In genomic region chr1:74110932-74111695, GRCm38 (mm10) we compare ENCODE assay signal across 8 mouse cellular contexts. TPM values are rescaled to one million over a fixed set of nuclear protein-coding genes. Genes with fewer than 3 reads are reported as not detected.
DNase-seq lines count a peak whose midpoint lies in the region; ATAC-seq lines count a peak whose summit lies in the region.

No protein-coding gene starts in this region.

- H3K9me3 ChIP-seq in forebrain, embryonic 10.5 days, result no peaks in the 10 kb centered on the region
- no peaks in the 10 kb centered on the region for H3K9me3 ChIP-seq in kidney, embryonic 16.5 days (ENCODE audit: low read length)
- no peaks in the 10 kb centered on the region for H3K9me3 ChIP-seq in neural tube, embryonic 14.5 days (ENCODE audit: control insufficient read depth, low read length)

- H3K27me3 ChIP-seq in forebrain, embryonic 10.5 days (ENCODE audit: poor library complexity, severe bottlenecking), result peaks cover 37% of the 10 kb centered on the region
- no peaks in the 10 kb centered on the region for H3K27me3 ChIP-seq in kidney, embryonic 16.5 days (ENCODE audit: insufficient read depth, low read length)
- no peaks in the 10 kb centered on the region for H3K27me3 ChIP-seq in neural tube, embryonic 14.5 days (ENCODE audit: control insufficient read depth, insufficient read depth, low read length)

- 6% methylated on average over 8 of the region's 8 CpGs for WGBS in forebrain, embryonic 10.5 days
- WGBS in kidney, embryonic 16.5 days, result 16% methylated on average over 8 of the region's 8 CpGs
- 4% methylated on average over 8 of the region's 8 CpGs for WGBS in neural tube, embryonic 14.5 days

- no peak overlapping the region for H3K4me2 ChIP-seq in kidney, embryonic 16.5 days (replicated peaks; ENCODE audit: low read depth, low read length)
- no peak overlapping the region for H3K4me2 ChIP-seq in neural tube, embryonic 14.5 days (ENCODE audit: low read depth, low read length)

- intact Hi-C loops in left cerebral cortex, postnatal 4 days (cut with DNase I), result no loop called here
- intact Hi-C loops in left cerebral cortex, postnatal 25 days (cut with DNase I), result no loop called here
- intact Hi-C loops in left cerebral cortex, postnatal 36 days (cut with DNase I), result no loop called here

- peak overlapping the region; percentile 81 for H3K27ac ChIP-seq in forebrain, embryonic 10.5 days
- H3K27ac ChIP-seq in kidney, embryonic 16.5 days (ENCODE audit: low read length), result peak overlapping the region; percentile 29
- peak overlapping the region; percentile 23; the same call in 1 of the 2 replicates for H3K27ac ChIP-seq in neural tube, embryonic 14.5 days (ENCODE audit: low read depth, low read length)

- ATAC-seq in kidney, embryonic 16.5 days (ENCODE audit: low FRiP score, low TSS enrichment), result peak; percentile 60
- ATAC-seq in neural tube, embryonic 14.5 days (ENCODE audit: low read depth), result peak; percentile 89

- peak; percentile 79 for DNase-seq in left cerebral cortex, postnatal 4 days
- no peak for DNase-seq in left cerebral cortex, postnatal 25 days (ENCODE audit: low spot score in 2 of 2)
- peak; percentile 69 for DNase-seq in forebrain, embryonic 10.5 days (ENCODE audit: extremely low spot score, low spot score)
- no peak for DNase-seq in left cerebral cortex, postnatal 36 days (ENCODE audit: low spot score in 2 of 2)
- DNase-seq in cerebellum, adult 18-20 months, result no peak
- no peak for DNase-seq in lung, postnatal 25 days (ENCODE audit: low spot score)

- peak overlapping the region; percentile 13; the same call in 1 of the 2 replicates for H3K9ac ChIP-seq in kidney, embryonic 16.5 days (replicated peaks; ENCODE audit: low read length)
- no peak overlapping the region for H3K9ac ChIP-seq in neural tube, embryonic 14.5 days (replicated peaks; ENCODE audit: low read depth, low read length)

- no peaks in the 10 kb centered on the region for H3K36me3 ChIP-seq in forebrain, embryonic 10.5 days (replicated peaks)
- no peaks in the 10 kb centered on the region for H3K36me3 ChIP-seq in kidney, embryonic 16.5 days (ENCODE audit: insufficient read depth, low read length)
- no peaks in the 10 kb centered on the region for H3K36me3 ChIP-seq in neural tube, embryonic 14.5 days (ENCODE audit: control insufficient read depth, insufficient read depth, low read length)

- H3K4me1 ChIP-seq in forebrain, embryonic 10.5 days, result peaks cover 66% of the 10 kb centered on the region
- peaks cover 36% of the 10 kb centered on the region for H3K4me1 ChIP-seq in kidney, embryonic 16.5 days (ENCODE audit: insufficient read depth, low read length)
- H3K4me1 ChIP-seq in neural tube, embryonic 14.5 days (ENCODE audit: control insufficient read depth, insufficient read depth, low read length), result 0 out of 2 replicates have a peak, but pooled peaks cover 4% of the 10 kb centered on the region

- H3K4me3 ChIP-seq in forebrain, embryonic 10.5 days, result peak overlapping the region; percentile 11
- H3K4me3 ChIP-seq in kidney, embryonic 16.5 days (ENCODE audit: low read length), result no peak overlapping the region
- H3K4me3 ChIP-seq in neural tube, embryonic 14.5 days (ENCODE audit: low read depth, low read length), result no peak overlapping the region

RNA-seq across cellular contexts. Expression of gene Tns1, which starts 13.1 kb away (rescaled TPM):
- 10 to 100 TPM; 19.6 to 21.4 TPM for total RNA-seq in left cerebral cortex, postnatal 4 days (2021)
- total RNA-seq in left cerebral cortex, postnatal 25 days (2021), result 10 to 100 TPM; 35.1 to 40.3 TPM
- polyA plus RNA-seq in forebrain, embryonic 10.5 days (2016; fragmentation: Nextera tagmentation; extraction: Ambion mirVana), result 11.6 and 15.9 TPM in 2 replicates
- polyA plus RNA-seq in kidney, embryonic 16.5 days (2015; fragmentation: Nextera tagmentation; extraction: Ambion mirVana), result 77.3 and 78.3 TPM in 2 replicates
- 11.3 and 12.7 TPM in 2 replicates for polyA plus RNA-seq in neural tube, embryonic 14.5 days (2014; fragmentation: Nextera tagmentation; extraction: Ambion mirVana)
- total RNA-seq in left cerebral cortex, postnatal 36 days (2021), result 10 to 100 TPM; 36.1 to 50.9 TPM

RNA-seq across cellular contexts. Expression of gene Rufy4, which starts 14.2 kb away (rescaled TPM):
- under 1 TPM in 1 of 2 experiments, not detected in 1; 0.20 TPM for total RNA-seq in left cerebral cortex, postnatal 4 days (2021)
- total RNA-seq in left cerebral cortex, postnatal 25 days (2021), result not detected
- 0.27 and 0.35 TPM in 2 replicates for polyA plus RNA-seq in forebrain, embryonic 10.5 days (2016; fragmentation: Nextera tagmentation; extraction: Ambion mirVana)
- polyA plus RNA-seq in kidney, embryonic 16.5 days (2015; fragmentation: Nextera tagmentation; extraction: Ambion mirVana), result 0.22 and 0.32 TPM in 2 replicates
- polyA plus RNA-seq in neural tube, embryonic 14.5 days (2014; fragmentation: Nextera tagmentation; extraction: Ambion mirVana), result 0.15 and 0.22 TPM in 2 replicates
- total RNA-seq in left cerebral cortex, postnatal 36 days (2021), result not detected

RNA-seq across cellular contexts. Expression of gene Cxcr2, which starts 42.7 kb away (rescaled TPM):
- total RNA-seq in left cerebral cortex, postnatal 4 days (2021), result under 1 TPM in 1 of 2 experiments, not detected in 1; 0.12 TPM
- total RNA-seq in left cerebral cortex, postnatal 25 days (2021), result not detected
- 0.05 and 0.14 TPM in 2 replicates for polyA plus RNA-seq in forebrain, embryonic 10.5 days (2016; fragmentation: Nextera tagmentation; extraction: Ambion mirVana)
- 0.11 and 0.24 TPM in 2 replicates for polyA plus RNA-seq in kidney, embryonic 16.5 days (2015; fragmentation: Nextera tagmentation; extraction: Ambion mirVana)
- polyA plus RNA-seq in neural tube, embryonic 14.5 days (2014; fragmentation: Nextera tagmentation; extraction: Ambion mirVana), result 0.07 and 0.08 TPM in 2 replicates
- under 1 TPM in 1 of 2 experiments, not detected in 1; 0.10 TPM for total RNA-seq in left cerebral cortex, postnatal 36 days (2021)

Comparison
In these comparisons a context has a peak if more than half of its experiments do, and no peak if none do; other contexts are left out.
1. DNase-seq: peak in left cerebral cortex, postnatal 4 days (single experiment) and forebrain, embryonic 10.5 days (single experiment); none in left cerebral cortex, postnatal 25 days (0 of 2), left cerebral cortex, postnatal 36 days (0 of 2), cerebellum, adult 18-20 months (0 of 2) and lung, postnatal 25 days (single experiment).
2. H3K27ac ChIP-seq: peak in every context shown above with its lines; median percentile 81 in forebrain, embryonic 10.5 days; 29 in kidney, embryonic 16.5 days; 23 in neural tube, embryonic 14.5 days.